Mouse (Mus musculus) heart, adult 2 months (tissue): ENCODE measurements around the gene Tmem207.

Experiments
- CTCF ChIP-seq: fragments of 200-600 bp; IDR thresholded peaks from 2 replicates; pipeline ENCODE4 v1.8.1; 2022; ENCODE audit warnings: antibody characterized with exemption, mild to moderate bottlenecking, moderate library complexity
- EP300 ChIP-seq: fragments of 200-500 bp; IDR thresholded peaks from 2 replicates; pipeline ENCODE4 v1.6.1; 2011; ENCODE audit warnings: low read depth, low read length, control low read depth; ENCODE audit not compliant: insufficient read depth
- POLR2A ChIP-seq: fragments of 200-500 bp; IDR thresholded peaks from 2 replicates; pipeline ENCODE4 v1.6.1; 2011; ENCODE audit warnings: mild to moderate bottlenecking, low read depth, low read length, control low read depth; ENCODE audit not compliant: insufficient read depth

- no peak for TF ChIP-seq CTCF
- no peak for TF ChIP-seq EP300
- no peak for TF ChIP-seq POLR2A
Measured at GRCm38 (mm10) chr16:26552234-26552633, 25.7 kb upstream of the Tmem207 start.
